8 mouse cellular contexts compared by ENCODE assay signal in genomic region chr6:142040306-142041175, GRCm38 (mm10). TPM values are rescaled to one million over a fixed set of nuclear protein-coding genes. Genes with fewer than 3 reads are reported as not detected.
A peak's percentile ranks its signal among the peaks of the same experiment; 100 is the strongest.
DNase-seq lines count a peak whose midpoint lies in the region; ATAC-seq and TF ChIP-seq lines count a peak whose summit lies in the region.

No protein-coding gene starts in this region.

- CTCF ChIA-PET in Patski (lab: Charles Lee), result interaction anchor here (0.7 to 2.5 kb wide), 10 partner anchors 12 to 547 kb away, joined by 3 to 7 read pairs (median 3); partner anchors contain the start of genes Pyroxd1 and Spx

- H3K4me2 ChIP-seq in embryonic facial prominence, embryonic 14.5 days (ENCODE audit: low read depth, low read length), result no peak overlapping the region
- no peak overlapping the region for H3K4me2 ChIP-seq in midbrain, embryonic 16.5 days (ENCODE audit: low read length)

- in situ Hi-C loops in Patski (cut with MboI; ENCODE audit: low pct_unique_long_range_greater_than_20kb), result loop anchor here (10.0 to 25.0 kb wide), 6 partner anchors 124 to 1328 kb away; partner anchors contain the start of gene Pyroxd1

- POLR2A ChIA-PET in Patski (lab: Charles Lee), result no interaction called here

- no peaks in the 10 kb centered on the region for H3K36me3 ChIP-seq in embryonic facial prominence, embryonic 14.5 days (ENCODE audit: control insufficient read depth, insufficient read depth, low read length)
- no peaks in the 10 kb centered on the region for H3K36me3 ChIP-seq in midbrain, embryonic 16.5 days (ENCODE audit: control insufficient read depth, insufficient read depth, low read length)
- H3K36me3 ChIP-seq in testis, adult 2 months (ENCODE audit: control insufficient read depth, insufficient read depth, low read length), result no peaks in the 10 kb centered on the region

- H3K4me3 ChIP-seq in embryonic facial prominence, embryonic 14.5 days (ENCODE audit: low read depth, low read length), result no peak overlapping the region
- H3K4me3 ChIP-seq in midbrain, embryonic 16.5 days (ENCODE audit: low read depth, low read length), result no peak overlapping the region
- H3K4me3 ChIP-seq in testis, adult 2 months (ENCODE audit: control insufficient read depth, low read depth, low read length), result peak overlapping the region; percentile 39

- H3K27me3 ChIP-seq in Patski, result no peaks in the 10 kb centered on the region
- H3K27me3 ChIP-seq in embryonic facial prominence, embryonic 14.5 days (replicated peaks; ENCODE audit: control insufficient read depth, insufficient read depth, low read length), result no peaks in the 10 kb centered on the region
- no peaks in the 10 kb centered on the region for H3K27me3 ChIP-seq in midbrain, embryonic 16.5 days (ENCODE audit: control insufficient read depth, insufficient read depth, low read depth, low read length)
- no peaks in the 10 kb centered on the region for H3K27me3 ChIP-seq in testis, adult 2 months (ENCODE audit: control insufficient read depth, insufficient read depth, low read length)

- ATAC-seq in CD4-positive, CD25-positive, alpha-beta regulatory T cell, adult 4 months, result peak; percentile 34
- peak; percentile 75 for ATAC-seq in Patski
- ATAC-seq in embryonic facial prominence, embryonic 14.5 days (ENCODE audit: low read depth), result peak; percentile 18; the same call in 1 of the 2 replicates
- ATAC-seq in midbrain, embryonic 16.5 days, result peak; percentile 36; the same call in 1 of the 2 replicates

- intact Hi-C loops in gastrocnemius, postnatal 14 days (cut with DNase I; ENCODE audit: low total_unique reads), result no loop called here

- H3K9ac ChIP-seq in embryonic facial prominence, embryonic 14.5 days (ENCODE audit: low read depth, low read length), result no peak overlapping the region
- no peak overlapping the region for H3K9ac ChIP-seq in midbrain, embryonic 16.5 days (ENCODE audit: low read depth, low read length)

- TF ChIP-seq POLR2A in testis, adult 2 months (IDR thresholded peaks at IDR 0.05; ENCODE audit: control insufficient read depth, low read depth, low read length), result no peak

- no peak overlapping the region for H3K27ac ChIP-seq in embryonic facial prominence, embryonic 14.5 days (replicated peaks; ENCODE audit: low read depth, low read length)
- H3K27ac ChIP-seq in midbrain, embryonic 16.5 days (ENCODE audit: low read length), result no peak overlapping the region
- H3K27ac ChIP-seq in testis, adult 2 months (ENCODE audit: control insufficient read depth, insufficient read depth, low read depth, low read length), result no peak overlapping the region

- DNase-seq in Patski (ENCODE audit: low read depth, low spot score), result peak; percentile 96
- peak; percentile 26 for DNase-seq in embryonic facial prominence, embryonic 14.5 days (ENCODE audit: low spot score)
- DNase-seq in induced T-regulatory cell, adult 2 months (ENCODE audit: low read depth), result peak; percentile 37
- DNase-seq in left cerebral cortex, adult 9 months (ENCODE audit: low spot score in 2 of 2), result peak; percentile 9 to 55
- no peak for DNase-seq in gastrocnemius, postnatal 14 days

- H3K9me3 ChIP-seq in embryonic facial prominence, embryonic 14.5 days (ENCODE audit: control insufficient read depth, low read length), result no peaks in the 10 kb centered on the region
- no peaks in the 10 kb centered on the region for H3K9me3 ChIP-seq in midbrain, embryonic 16.5 days (replicated peaks; ENCODE audit: control insufficient read depth, low read length, poor library complexity, severe bottlenecking)

- TF ChIP-seq CTCF in Patski (IDR thresholded peaks at IDR 0.05), result peak; percentile 88
- no peak for TF ChIP-seq CTCF in testis, adult 2 months (IDR thresholded peaks at IDR 0.05; ENCODE audit: control insufficient read depth, insufficient read depth, insufficient replicate concordance, low read depth, low read length)

- H3K4me1 ChIP-seq in embryonic facial prominence, embryonic 14.5 days (ENCODE audit: control insufficient read depth, insufficient read depth, low read length), result no peaks in the 10 kb centered on the region
- no peaks in the 10 kb centered on the region for H3K4me1 ChIP-seq in midbrain, embryonic 16.5 days (ENCODE audit: control insufficient read depth, insufficient read depth, low read length)
- H3K4me1 ChIP-seq in testis, adult 2 months (ENCODE audit: control insufficient read depth, insufficient read depth, low read length), result no peaks in the 10 kb centered on the region; the same call in none of the 2 replicates

- 51% methylated on average over 16 of the region's 16 CpGs for WGBS in embryonic facial prominence, embryonic 14.5 days
- WGBS in midbrain, embryonic 16.5 days, result 52% methylated on average over 16 of the region's 16 CpGs

RNA-seq across cellular contexts. Expression of gene Gm6614, which starts 29.3 kb away (rescaled TPM):
- polyA plus RNA-seq in CD4-positive, CD25-positive, alpha-beta regulatory T cell, adult 4 months (2017; shearing (Covaris generic)), result not detected
- 0.12 TPM for polyA plus RNA-seq in Patski (2021)
- not detected in 2 replicates for polyA plus RNA-seq in embryonic facial prominence, embryonic 14.5 days (2014; fragmentation: Nextera tagmentation; extraction: Ambion mirVana)
- not detected in 2 replicates for polyA plus RNA-seq in midbrain, embryonic 16.5 days (2015; fragmentation: Nextera tagmentation; extraction: Ambion mirVana)
- not detected in 2 replicates for polyA plus RNA-seq in testis, adult 2 months (2012; rRNA removed)
- total RNA-seq in gastrocnemius, postnatal 14 days (2021), result not detected

Comparison
In these comparisons a context has a peak if more than half of its experiments do, and no peak if none do; other contexts are left out.
1. ATAC-seq: peak in every context shown above with its lines; median percentile 75 in Patski; 36 in midbrain, embryonic 16.5 days; 34 in CD4-positive, CD25-positive, alpha-beta regulatory T cell, adult 4 months; 18 in embryonic facial prominence, embryonic 14.5 days.